Mouse (Mus musculus): ENCODE data around the gene Fbxl17.

GRCm38 (mm10) chr17:63043046-63043675, 456.7 kb downstream of the Fbxl17 start:
- TF ChIP-seq POLR2A (IDR thresholded peaks at IDR 0.05; ENCODE audit: insufficient read depth, low read depth, low read length) (no peak), CTCF (IDR thresholded peaks at IDR 0.05) (no peak), EP300 (IDR thresholded peaks at IDR 0.05; ENCODE audit: insufficient read depth, low read depth, low read length) (no peak)
